Mouse (Mus musculus) heart, adult 2 months (tissue): ENCODE data around the gene Gm42791. TPM values are rescaled to one million over a fixed set of nuclear protein-coding genes. Genes with fewer than 3 reads are reported as not detected.

ENCODE experiments used
- DNase-seq, 2 experiments: peaks; one replicate each; pipeline ENCODE4 v3.0.0; 2021
- H3K27ac ChIP-seq: fragments of 200-600 bp; 2 replicates; pipeline ENCODE4 v1.8.1; 2022
- H3K27me3 ChIP-seq: fragments of 200-500 bp; 2 replicates; pipeline ENCODE4 v1.6.1; 2012; ENCODE audit warnings: mild to moderate bottlenecking, low read length, inconsistent platforms, mixed read lengths; ENCODE audit not compliant: control insufficient read depth, insufficient read depth
- H3K36me3 ChIP-seq: fragments of 200-500 bp; 2 replicates; pipeline ENCODE4 v1.6.1; 2012; ENCODE audit warnings: low read length, inconsistent platforms; ENCODE audit not compliant: control insufficient read depth, insufficient read depth
- H3K4me1 ChIP-seq: fragments of 200-500 bp; 2 replicates; pipeline ENCODE4 v1.6.1; 2011; ENCODE audit warnings: low read length; ENCODE audit not compliant: control insufficient read depth, insufficient read depth
- H3K4me3 ChIP-seq: fragments of 200-600 bp; 2 replicates; pipeline ENCODE4 v1.8.1; 2022
- H3K79me2 ChIP-seq: fragments of 200-500 bp; replicated peaks from 2 replicates; pipeline ENCODE4 v1.6.1; 2012; ENCODE audit warnings: mild to moderate bottlenecking, inconsistent platforms, low read length, moderate library complexity, mixed read lengths; ENCODE audit not compliant: control insufficient read depth, insufficient read depth
- H3K9ac ChIP-seq: fragments of 200-500 bp; 2 replicates; pipeline ENCODE4 v1.6.1; 2012; ENCODE audit warnings: low read depth, mild to moderate bottlenecking, control low read depth, inconsistent platforms, low read length, mixed read lengths
- CTCF ChIP-seq: fragments of 200-600 bp; IDR thresholded peaks from 2 replicates; pipeline ENCODE4 v1.8.1; 2022; ENCODE audit warnings: antibody characterized with exemption, mild to moderate bottlenecking, moderate library complexity
- EP300 ChIP-seq: fragments of 200-500 bp; IDR thresholded peaks from 2 replicates; pipeline ENCODE4 v1.6.1; 2011; ENCODE audit warnings: low read depth, low read length, control low read depth; ENCODE audit not compliant: insufficient read depth
- POLR2A ChIP-seq: fragments of 200-500 bp; IDR thresholded peaks from 2 replicates; pipeline ENCODE4 v1.6.1; 2011; ENCODE audit warnings: mild to moderate bottlenecking, low read depth, low read length, control low read depth; ENCODE audit not compliant: insufficient read depth
- WGBS: fragments of 180-500 bp; shearing (Covaris S2); methylation state at CpG from one replicate; pipeline ENCODE4 v1.1.7; 2018; 5-methylcytosine and 5-hydroxymethylcytosine counted together
- intact Hi-C: fragments of 180-260 bp; cut with DNase I; formaldehyde crosslinking; loops from one replicate; pipeline ENCODE4 v1.15.1; 2025
- polyA plus RNA-seq: library from polyadenylated mRNA; depleted of rRNA; stranded (reverse); fragments of >200 nt; gene quantifications from 2 replicates; pipeline ENCODE4 v1.2.3, GENCODE M21; 2012
- total RNA-seq, 2 experiments: library from RNA; stranded (reverse); gene quantifications; 2 replicates each; pipeline ENCODE4 v1.2.3; 2021

The Gm42791 gene
- total and polyA plus RNA-seq, 3 experiments: 5.7 to 5.9 TPM; not detected in 1

GRCm38 (mm10) chr5:149015335-149016201, 20.6 kb upstream of the Gm42791 start:
- peak; percentile 27 to 39 for DNase-seq
- WGBS: 7% methylated on average over 37 of the region's 37 CpGs
- intact Hi-C loops: loop anchor here (2.0 kb wide), 1 partner anchor 15 kb away; no protein-coding TSS in a partner anchor

DNA sequence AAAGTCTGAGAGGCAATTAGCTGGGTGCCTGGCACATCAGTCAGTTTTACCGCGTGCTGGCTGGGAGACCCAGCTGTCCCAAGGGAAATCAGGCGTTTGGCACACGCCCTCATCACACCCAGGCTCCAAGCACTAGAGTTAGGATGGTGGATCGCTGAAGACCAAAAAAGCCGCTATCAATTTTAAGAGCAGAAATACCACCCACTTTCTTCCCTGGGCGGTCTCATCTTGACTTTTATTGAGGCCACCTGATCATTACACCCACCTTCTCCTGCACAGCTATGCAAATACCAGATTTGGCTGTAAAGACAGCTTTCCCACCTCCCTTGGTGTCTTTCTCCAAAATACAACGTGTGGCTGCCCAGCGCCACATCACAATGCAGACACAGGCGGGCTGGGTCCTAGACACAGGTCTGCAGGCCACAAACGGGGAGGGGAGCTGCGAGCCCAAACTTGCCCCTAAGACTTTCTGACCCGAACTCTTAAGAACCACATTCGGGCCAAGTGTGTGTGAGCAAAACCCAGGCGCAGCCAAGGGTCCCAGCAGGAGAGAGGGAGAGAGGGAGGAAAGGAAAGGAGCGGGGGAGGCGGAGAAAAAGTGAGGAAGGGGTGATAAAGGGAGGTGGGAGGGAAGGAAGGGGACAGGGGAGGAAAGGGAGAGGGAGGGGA, 19.8 kb upstream of the Gm42791 start:
- WGBS: 56% methylated on average over 17 of the region's 17 CpGs
- TF ChIP-seq POLR2A (no peak), CTCF (no peak), EP300 (no peak)
- intact Hi-C loops: loop anchor here (2.0 kb wide), 1 partner anchor 16 kb away; no protein-coding TSS in a partner anchor
- Histone ChIP-seq H3K27ac (no peak overlapping the region), H3K36me3 (no peaks in the 10 kb centered on the region), H3K79me2 (no peaks in the 10 kb centered on the region), H3K27me3 (no peaks in the 10 kb centered on the region), H3K4me1 (no peaks in the 10 kb centered on the region; the same call in 1 of the 2 replicates), H3K9ac (no peak overlapping the region), H3K4me3 (no peak overlapping the region)
- DNase-seq: no peak

More at GRCm38 (mm10) chr5:149015335-149016201, 20.6 kb upstream of the Gm42791 start:
- Histone ChIP-seq H3K79me2 (no peaks in the 10 kb centered on the region), H3K4me1 (peaks cover 2% of the 10 kb centered on the region; the same call in 1 of the 2 replicates), H3K4me3 (peak overlapping the region; percentile 57), H3K27ac (peak overlapping the region; percentile 52), H3K36me3 (no peaks in the 10 kb centered on the region), H3K27me3 (no peaks in the 10 kb centered on the region), H3K9ac (peak overlapping the region; percentile 77)
- TF ChIP-seq POLR2A (no peak), CTCF (no peak), EP300 (no peak)

GRCm38 (mm10) chr5:149013817-149014508, 19.0 kb upstream of the Gm42791 start:
- no peaks in the 10 kb centered on the region for H3K27me3 ChIP-seq
- TF ChIP-seq CTCF: no peak
- no peak for TF ChIP-seq POLR2A
- TF ChIP-seq EP300: no peak
- intact Hi-C loops: loop anchor here (2.0 kb wide), 1 partner anchor 17 kb away; no protein-coding TSS in a partner anchor
- DNase-seq: no peak
- no peaks in the 10 kb centered on the region for H3K79me2 ChIP-seq
- no peaks in the 10 kb centered on the region for H3K36me3 ChIP-seq
- no peaks in the 10 kb centered on the region; the same call in 1 of the 2 replicates for H3K4me1 ChIP-seq
- no peak overlapping the region for H3K27ac ChIP-seq
- 86% methylated on average over 7 of the region's 7 CpGs for WGBS
- no peak overlapping the region for H3K4me3 ChIP-seq
- H3K9ac ChIP-seq: no peak overlapping the region

- H3K27ac ChIP-seq: no peak overlapping the region
- H3K36me3 ChIP-seq: no peaks in the 10 kb centered on the region
- H3K4me1 ChIP-seq: peaks cover 2% of the 10 kb centered on the region; the same call in 1 of the 2 replicates
- no peaks in the 10 kb centered on the region for H3K27me3 ChIP-seq
- intact Hi-C loops: no loop called here
- TF ChIP-seq POLR2A (no peak), CTCF (no peak), EP300 (no peak)
- H3K4me3 ChIP-seq: no peak overlapping the region
- no peak for DNase-seq
- WGBS: 19% methylated on average over 3 of the region's 3 CpGs
- no peaks in the 10 kb centered on the region for H3K79me2 ChIP-seq
- no peak overlapping the region for H3K9ac ChIP-seq
These were observed 14.2 kb upstream of the Gm42791 start for GRCm38 (mm10) chr5:149009111-149009510.

DNA sequence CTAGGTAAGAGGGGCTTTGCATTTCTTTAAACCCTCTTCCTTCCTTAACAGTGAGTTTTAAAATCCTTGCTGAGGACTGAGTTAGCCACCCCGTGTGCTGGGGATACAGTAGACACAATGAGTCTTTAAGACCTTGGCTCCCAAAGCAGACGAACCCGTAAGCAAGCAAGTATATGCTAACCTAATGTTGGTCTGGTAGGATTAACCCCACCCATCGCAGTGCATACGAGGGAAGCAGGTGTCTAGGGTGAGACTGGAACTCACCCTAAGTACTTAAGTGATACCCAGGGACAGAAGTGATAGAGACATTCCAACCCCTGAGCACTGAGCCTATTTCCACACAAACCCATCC, 12.3 kb upstream of the Gm42791 start:
- Histone ChIP-seq H3K79me2 (no peaks in the 10 kb centered on the region), H3K36me3 (no peaks in the 10 kb centered on the region), H3K27me3 (no peaks in the 10 kb centered on the region), H3K4me1 (peaks cover 2% of the 10 kb centered on the region; the same call in 1 of the 2 replicates), H3K27ac (peak overlapping the region; percentile 92), H3K4me3 (peak overlapping the region; percentile 55), H3K9ac (peak overlapping the region; percentile 48)
- WGBS: 22% methylated on average over 5 of the region's 5 CpGs
- TF ChIP-seq POLR2A (no peak), CTCF (no peak), EP300 (no peak)
- intact Hi-C loops: loop anchor here (1.0 to 2.0 kb wide), 4 partner anchors 24 to 330 kb away; no protein-coding TSS in a partner anchor
- DNase-seq: peak; percentile 29 to 50
